Mouse (Mus musculus): ENCODE data around the gene Dcun1d2.

Dcun1d2 gene

GRCm38 (mm10) chr8:13206290-13206689 lies 81.6 kb downstream of the Dcun1d2 start:
- no peak for DNase-seq (ENCODE audit: low read depth, low spot score)

All from CD4-positive helper T cell, adult 2 months (primary cell).